Mouse (Mus musculus): ENCODE results near the gene Slc10a7. TPM values are rescaled to one million over a fixed set of nuclear protein-coding genes. Genes with fewer than 3 reads are reported as not detected.
A peak's percentile ranks its signal among the peaks of the same experiment; 100 is the strongest.

The Slc10a7 gene
- polyA plus RNA-seq, 1 experiment from 2014 or later = 15.5 TPM

- no peaks in the 10 kb centered on the region for H3K4me1 ChIP-seq (ENCODE audit: control insufficient read depth, insufficient read depth, low read length)
Measured at GRCm38 (mm10) chr8:78732410-78732809, 223.3 kb downstream of the Slc10a7 start.

GRCm38 (mm10) chr8:78732995-78733512 lies 223.9 kb downstream of the Slc10a7 start:
- Histone ChIP-seq H3K9me3 (ENCODE audit: control insufficient read depth, low read length) (no peaks in the 10 kb centered on the region), H3K4me3 (ENCODE audit: low read length) (no peak overlapping the region), H3K27me3 (replicated peaks; ENCODE audit: control insufficient read depth, insufficient read depth, low read length) (no peaks in the 10 kb centered on the region), H3K9ac (ENCODE audit: low read depth, low read length) (no peak overlapping the region), H3K4me1 (ENCODE audit: control insufficient read depth, insufficient read depth, low read length) (no peaks in the 10 kb centered on the region), H3K36me3 (ENCODE audit: control insufficient read depth, insufficient read depth, low read length) (no peaks in the 10 kb centered on the region), H3K27ac (ENCODE audit: low read length) (no peak overlapping the region), H3K4me2 (ENCODE audit: low read depth, low read length) (no peak overlapping the region)
- no peak for ATAC-seq
- WGBS = 74% methylated on average over 12 of the region's 12 CpGs

More at GRCm38 (mm10) chr8:78732410-78732809, 223.3 kb downstream of the Slc10a7 start:
- Histone ChIP-seq H3K36me3 (ENCODE audit: control insufficient read depth, insufficient read depth, low read length) (no peaks in the 10 kb centered on the region), H3K9me3 (ENCODE audit: control insufficient read depth, low read length) (no peaks in the 10 kb centered on the region), H3K27ac (ENCODE audit: low read length) (no peak overlapping the region), H3K4me3 (ENCODE audit: low read length) (no peak overlapping the region), H3K4me2 (ENCODE audit: low read depth, low read length) (no peak overlapping the region), H3K27me3 (replicated peaks; ENCODE audit: control insufficient read depth, insufficient read depth, low read length) (no peaks in the 10 kb centered on the region), H3K9ac (ENCODE audit: low read depth, low read length) (no peak overlapping the region)
- no peak for ATAC-seq
- 62% methylated on average over 7 of the region's 7 CpGs for WGBS

- no peak overlapping the region for H3K9ac ChIP-seq (ENCODE audit: low read depth, low read length)
- no peaks in the 10 kb centered on the region for H3K36me3 ChIP-seq (ENCODE audit: control insufficient read depth, insufficient read depth, low read length)
- 89% methylated on average over 9 of the region's 9 CpGs for WGBS
- no peak overlapping the region for H3K4me2 ChIP-seq (ENCODE audit: low read depth, low read length)
- H3K4me3 ChIP-seq (ENCODE audit: low read length) = no peak overlapping the region
- H3K9me3 ChIP-seq (ENCODE audit: control insufficient read depth, low read length) = no peaks in the 10 kb centered on the region
- no peaks in the 10 kb centered on the region for H3K27me3 ChIP-seq (replicated peaks; ENCODE audit: control insufficient read depth, insufficient read depth, low read length)
- no peak for ATAC-seq
- H3K4me1 ChIP-seq (ENCODE audit: control insufficient read depth, insufficient read depth, low read length) = no peaks in the 10 kb centered on the region
- H3K27ac ChIP-seq (ENCODE audit: low read length) = no peak overlapping the region
Measured at GRCm38 (mm10) chr8:78734721-78735517, 225.8 kb downstream of the Slc10a7 start.

- Histone ChIP-seq H3K27ac (ENCODE audit: low read length) (no peak overlapping the region), H3K4me1 (ENCODE audit: control insufficient read depth, insufficient read depth, low read length) (peaks cover 18% of the 10 kb centered on the region)
- 75% methylated on average over 4 of the region's 4 CpGs for WGBS
Measured at GRCm38 (mm10) chr8:78738304-78738703, 229.2 kb downstream of the Slc10a7 start.

GRCm38 (mm10) chr8:78740936-78741335 lies 231.8 kb downstream of the Slc10a7 start:
- Histone ChIP-seq H3K9me3 (ENCODE audit: control insufficient read depth, low read length) (no peaks in the 10 kb centered on the region), H3K4me1 (ENCODE audit: control insufficient read depth, insufficient read depth, low read length) (peaks cover 18% of the 10 kb centered on the region), H3K9ac (ENCODE audit: low read depth, low read length) (no peak overlapping the region), H3K27me3 (replicated peaks; ENCODE audit: control insufficient read depth, insufficient read depth, low read length) (no peaks in the 10 kb centered on the region), H3K27ac (ENCODE audit: low read length) (peak overlapping the region; percentile 88), H3K4me2 (ENCODE audit: low read depth, low read length) (no peak overlapping the region), H3K36me3 (ENCODE audit: control insufficient read depth, insufficient read depth, low read length) (no peaks in the 10 kb centered on the region), H3K4me3 (ENCODE audit: low read length) (no peak overlapping the region)
- ATAC-seq = no peak
- WGBS = 34% methylated on average over 6 of the region's 6 CpGs

More at GRCm38 (mm10) chr8:78738304-78738703, 229.2 kb downstream of the Slc10a7 start:
- no peaks in the 10 kb centered on the region for H3K27me3 ChIP-seq (replicated peaks; ENCODE audit: control insufficient read depth, insufficient read depth, low read length)
- H3K36me3 ChIP-seq (ENCODE audit: control insufficient read depth, insufficient read depth, low read length) = no peaks in the 10 kb centered on the region
- H3K9me3 ChIP-seq (ENCODE audit: control insufficient read depth, low read length) = no peaks in the 10 kb centered on the region
- ATAC-seq = no peak
- no peak overlapping the region for H3K9ac ChIP-seq (ENCODE audit: low read depth, low read length)
- no peak overlapping the region for H3K4me3 ChIP-seq (ENCODE audit: low read length)
- no peak overlapping the region for H3K4me2 ChIP-seq (ENCODE audit: low read depth, low read length)

GRCm38 (mm10) chr8:78741496-78741895 lies 232.3 kb downstream of the Slc10a7 start:
- WGBS = 54% methylated on average over 3 of the region's 3 CpGs
- H3K4me2 ChIP-seq (ENCODE audit: low read depth, low read length) = 0 out of 2 replicates have a peak overlapping the region, but pooled peaks have one; percentile 21

GRCm38 (mm10) chr8:78741965-78742364 lies 232.8 kb downstream of the Slc10a7 start:
- peak; percentile 50 for ATAC-seq
- Histone ChIP-seq H3K4me2 (ENCODE audit: low read depth, low read length) (no peak overlapping the region), H3K27me3 (replicated peaks; ENCODE audit: control insufficient read depth, insufficient read depth, low read length) (no peaks in the 10 kb centered on the region), H3K27ac (ENCODE audit: low read length) (peak overlapping the region; percentile 88), H3K4me3 (ENCODE audit: low read length) (no peak overlapping the region), H3K4me1 (ENCODE audit: control insufficient read depth, insufficient read depth, low read length) (peaks cover 18% of the 10 kb centered on the region), H3K36me3 (ENCODE audit: control insufficient read depth, insufficient read depth, low read length) (no peaks in the 10 kb centered on the region), H3K9ac (ENCODE audit: low read depth, low read length) (no peak overlapping the region), H3K9me3 (ENCODE audit: control insufficient read depth, low read length) (no peaks in the 10 kb centered on the region)
- 17% methylated on average over 3 of the region's 3 CpGs for WGBS

More at GRCm38 (mm10) chr8:78741496-78741895, 232.3 kb downstream of the Slc10a7 start:
- no peaks in the 10 kb centered on the region for H3K36me3 ChIP-seq (ENCODE audit: control insufficient read depth, insufficient read depth, low read length)
- peak overlapping the region; percentile 88 for H3K27ac ChIP-seq (ENCODE audit: low read length)
- H3K27me3 ChIP-seq (replicated peaks; ENCODE audit: control insufficient read depth, insufficient read depth, low read length) = no peaks in the 10 kb centered on the region
- peak; percentile 13; the same call in 1 of the 2 replicates for ATAC-seq
- H3K9ac ChIP-seq (ENCODE audit: low read depth, low read length) = no peak overlapping the region
- H3K9me3 ChIP-seq (ENCODE audit: control insufficient read depth, low read length) = no peaks in the 10 kb centered on the region
- no peak overlapping the region for H3K4me3 ChIP-seq (ENCODE audit: low read length)
- H3K4me1 ChIP-seq (ENCODE audit: control insufficient read depth, insufficient read depth, low read length) = peaks cover 18% of the 10 kb centered on the region

GRCm38 (mm10) chr8:78742453-78742852 lies 233.3 kb downstream of the Slc10a7 start:
- Histone ChIP-seq H3K4me2 (ENCODE audit: low read depth, low read length) (no peak overlapping the region), H3K36me3 (ENCODE audit: control insufficient read depth, insufficient read depth, low read length) (no peaks in the 10 kb centered on the region), H3K9me3 (ENCODE audit: control insufficient read depth, low read length) (no peaks in the 10 kb centered on the region), H3K4me1 (ENCODE audit: control insufficient read depth, insufficient read depth, low read length) (peaks cover 18% of the 10 kb centered on the region), H3K9ac (ENCODE audit: low read depth, low read length) (no peak overlapping the region), H3K4me3 (ENCODE audit: low read length) (no peak overlapping the region), H3K27me3 (replicated peaks; ENCODE audit: control insufficient read depth, insufficient read depth, low read length) (no peaks in the 10 kb centered on the region), H3K27ac (ENCODE audit: low read length) (peak overlapping the region; percentile 79)
- peak; percentile 95 for ATAC-seq
- WGBS = 28% methylated on average over 2 of the region's 2 CpGs

- H3K9ac ChIP-seq (ENCODE audit: low read depth, low read length) = no peak overlapping the region
- H3K9me3 ChIP-seq (ENCODE audit: control insufficient read depth, low read length) = no peaks in the 10 kb centered on the region
- H3K4me3 ChIP-seq (ENCODE audit: low read length) = no peak overlapping the region
- H3K4me1 ChIP-seq (ENCODE audit: control insufficient read depth, insufficient read depth, low read length) = peaks cover 8% of the 10 kb centered on the region
- H3K4me2 ChIP-seq (ENCODE audit: low read depth, low read length) = no peak overlapping the region
- no peak for ATAC-seq
- no peak overlapping the region for H3K27ac ChIP-seq (ENCODE audit: low read length)
- H3K36me3 ChIP-seq (ENCODE audit: control insufficient read depth, insufficient read depth, low read length) = no peaks in the 10 kb centered on the region
- no peaks in the 10 kb centered on the region for H3K27me3 ChIP-seq (replicated peaks; ENCODE audit: control insufficient read depth, insufficient read depth, low read length)
Measured at GRCm38 (mm10) chr8:78747052-78747451, 237.9 kb downstream of the Slc10a7 start.

All from intestine, embryonic 16.5 days (tissue).